Mouse (Mus musculus): Measurements from ENCODE around the gene Olfr1223.
"Not testable (repeated sequence)": the region's sequence is repeated elsewhere in the genome, so short reads cannot be mapped to it uniquely, and the experiment has no call there.

The Olfr1223 gene

DNA sequence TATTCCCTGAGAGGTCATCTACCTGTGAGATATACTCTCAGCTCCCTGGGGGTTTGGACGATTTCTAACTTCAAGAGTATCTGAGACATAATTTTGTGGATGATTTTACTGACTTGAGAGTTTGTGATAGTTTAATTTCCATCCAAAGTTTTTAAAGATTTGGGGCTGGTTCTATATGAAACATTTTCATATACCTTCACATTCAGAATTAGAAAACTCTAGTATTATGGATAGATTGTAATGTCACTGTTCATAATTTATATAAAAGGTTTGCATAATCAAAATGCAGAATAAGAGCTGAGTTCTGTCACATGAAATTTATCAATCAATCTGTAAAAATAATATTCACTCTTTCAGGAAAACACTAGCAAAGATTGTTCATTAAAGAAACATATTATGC lies at the start of gene Olfr1223:
Gene Olfr1223, minus strand, starts transcription at position 101 of the 400 bp plus-strand sequence.
- no peak for DNase-seq (ENCODE audit: low spot score)

DNA sequence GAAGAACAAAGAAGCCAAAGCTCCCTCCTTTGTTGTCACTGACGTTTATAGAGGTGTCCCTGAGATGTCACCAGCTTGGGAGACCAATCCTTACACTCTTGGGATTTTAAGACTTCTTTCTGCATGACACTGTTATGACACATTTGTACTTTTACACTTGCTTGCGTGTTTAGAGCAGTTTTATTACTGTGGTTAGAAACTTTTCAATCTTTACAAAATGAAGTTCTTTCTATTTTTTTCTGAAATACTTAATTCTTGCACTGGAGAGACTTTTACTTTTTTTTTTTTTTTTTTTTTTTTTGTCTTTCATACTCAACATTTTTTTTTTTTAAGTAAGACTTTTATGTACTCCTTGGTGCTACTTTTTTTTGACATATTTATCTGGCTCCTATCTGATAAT lies 48.6 kb upstream of the Olfr1223 start, which contains the start of gene Olfr1226:
Gene Olfr1226, minus strand, starts transcription at position 101 of the 400 bp plus-strand sequence.
- no peak for DNase-seq (ENCODE audit: low spot score)

GRCm38 (mm10) chr2:89196325-89196982 lies 45.1 kb upstream of the Olfr1223 start:
- DNase-seq (ENCODE audit: low spot score) = no peak

- DNase-seq (ENCODE audit: low spot score) = no peak
Observed at GRCm38 (mm10) chr2:89174569-89174968, 23.2 kb upstream of the Olfr1223 start, which contains the start of gene Olfr1225. TSS of gene Olfr1225 (minus strand) at chr2:89174669.

DNA sequence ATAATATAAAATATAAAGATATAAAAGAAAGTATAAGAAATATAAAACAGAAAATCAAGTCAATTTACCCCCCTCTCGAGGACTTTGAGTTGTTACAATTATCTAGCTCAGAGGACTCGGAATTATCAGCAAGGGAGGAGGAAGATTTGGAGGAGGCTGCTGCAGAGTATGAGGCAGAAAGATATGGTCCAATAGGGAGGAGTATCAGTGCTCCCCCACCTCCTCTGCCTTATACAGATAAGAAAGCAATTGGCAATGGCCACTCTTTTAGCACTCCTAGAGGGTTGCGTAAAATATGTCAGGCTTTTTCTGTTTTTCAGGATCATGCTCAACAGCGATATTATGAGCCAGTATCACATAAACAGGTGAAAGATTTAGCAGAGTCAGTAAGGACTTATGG lies 13.4 kb upstream of the Olfr1223 start:
- not testable (repeated sequence) for DNase-seq (ENCODE audit: low spot score)

DNA sequence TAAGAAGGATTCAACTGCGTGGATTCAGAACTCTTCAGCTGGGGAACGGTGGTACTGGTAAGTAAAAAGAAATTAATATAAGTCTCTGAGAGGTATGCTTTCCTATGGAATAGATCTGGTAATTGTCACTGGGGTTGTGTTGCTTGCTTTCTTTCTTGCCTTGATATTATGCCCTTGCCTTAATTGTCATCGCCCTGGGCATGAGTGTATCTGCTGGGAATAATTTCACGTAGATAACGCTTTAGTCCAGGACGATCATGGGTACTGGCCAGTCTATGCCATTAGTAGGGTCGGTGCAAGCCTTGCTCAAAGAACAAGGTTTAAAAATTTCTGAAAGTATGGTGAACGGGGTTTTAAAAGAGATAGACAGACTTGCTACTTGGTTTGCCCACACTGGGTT lies 12.6 kb upstream of the Olfr1223 start, which contains the start of gene Olfr1224-ps1:
Gene Olfr1224-ps1, minus strand, starts transcription at position 101 of the 400 bp plus-strand sequence.
- DNase-seq (ENCODE audit: low spot score) = not testable (repeated sequence)

DNA sequence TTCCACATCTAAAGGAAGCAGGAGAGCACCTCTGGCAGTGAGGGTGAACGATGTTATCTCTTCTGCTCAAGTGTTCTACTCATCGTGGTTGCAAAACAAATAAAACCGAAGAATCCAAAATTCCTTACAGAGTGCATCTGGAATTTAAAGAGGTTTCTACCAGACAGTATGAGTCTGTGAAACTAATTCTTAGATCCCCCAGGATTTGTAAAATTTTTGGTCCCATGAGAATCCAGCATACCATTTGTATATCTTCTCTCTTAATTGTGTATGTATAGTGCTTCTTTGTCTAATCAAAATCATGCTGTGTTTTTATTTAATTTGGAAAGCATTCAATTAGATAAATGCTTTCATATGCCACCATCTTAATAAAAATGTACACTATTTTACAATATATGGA lies 18.4 kb downstream of the Olfr1223 start, which contains the start of gene Olfr1222:
Gene Olfr1222, minus strand, starts transcription at position 101 of the 400 bp plus-strand sequence.
- no peak for DNase-seq (ENCODE audit: low spot score)

- DNase-seq (ENCODE audit: low spot score) = no peak
Observed at GRCm38 (mm10) chr2:89117183-89117582, 34.2 kb downstream of the Olfr1223 start, which contains the start of gene Olfr1221. TSS of gene Olfr1221 (minus strand) at chr2:89117283.

DNA sequence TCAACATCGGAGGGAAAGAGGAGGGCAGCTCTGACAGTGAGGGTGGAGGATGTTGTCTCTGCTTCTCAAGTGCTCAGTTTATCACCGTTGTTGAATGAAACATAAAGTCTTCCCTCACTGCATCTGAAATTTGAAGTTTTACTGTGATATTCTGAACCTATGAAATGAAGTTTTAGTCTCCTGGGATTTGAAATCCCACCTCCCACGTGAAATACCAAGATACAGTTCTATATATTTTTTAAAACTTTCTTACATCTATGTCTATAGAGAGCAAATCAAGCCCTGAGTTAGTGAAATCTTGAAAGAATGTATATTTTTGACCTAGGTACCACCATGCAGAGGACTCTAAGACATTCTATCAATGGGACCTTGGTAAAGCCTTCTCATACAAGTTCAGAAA lies 44.6 kb downstream of the Olfr1223 start, which contains the start of gene Olfr1220:
Gene Olfr1220, minus strand, starts transcription at position 101 of the 400 bp plus-strand sequence.
- no peak for DNase-seq (ENCODE audit: low spot score)

DNA sequence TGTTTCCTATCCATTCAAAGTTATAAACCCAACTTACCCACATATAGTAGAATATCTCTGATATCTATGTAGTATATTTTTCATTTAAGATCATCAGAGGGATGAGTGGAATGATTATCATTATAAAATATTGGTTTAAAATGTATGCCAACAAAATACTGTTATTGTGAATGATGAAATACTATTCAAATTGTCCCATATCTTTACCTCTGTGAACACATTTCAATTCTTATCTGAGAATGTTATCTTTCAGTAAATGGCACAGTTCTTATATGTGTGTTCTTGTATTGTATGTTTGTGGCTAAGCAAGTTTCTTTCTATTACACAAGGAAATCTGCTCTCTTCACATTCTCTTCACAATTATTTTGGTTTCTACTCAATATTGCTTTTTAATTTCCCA lies 45.7 kb downstream of the Olfr1223 start:
- no peak for DNase-seq (ENCODE audit: low spot score)

- DNase-seq (ENCODE audit: low spot score) = no peak
Observed at GRCm38 (mm10) chr2:89093848-89094247, 57.5 kb downstream of the Olfr1223 start.
